10 mouse cellular contexts compared by ENCODE assay signal in the genomic region with DNA sequence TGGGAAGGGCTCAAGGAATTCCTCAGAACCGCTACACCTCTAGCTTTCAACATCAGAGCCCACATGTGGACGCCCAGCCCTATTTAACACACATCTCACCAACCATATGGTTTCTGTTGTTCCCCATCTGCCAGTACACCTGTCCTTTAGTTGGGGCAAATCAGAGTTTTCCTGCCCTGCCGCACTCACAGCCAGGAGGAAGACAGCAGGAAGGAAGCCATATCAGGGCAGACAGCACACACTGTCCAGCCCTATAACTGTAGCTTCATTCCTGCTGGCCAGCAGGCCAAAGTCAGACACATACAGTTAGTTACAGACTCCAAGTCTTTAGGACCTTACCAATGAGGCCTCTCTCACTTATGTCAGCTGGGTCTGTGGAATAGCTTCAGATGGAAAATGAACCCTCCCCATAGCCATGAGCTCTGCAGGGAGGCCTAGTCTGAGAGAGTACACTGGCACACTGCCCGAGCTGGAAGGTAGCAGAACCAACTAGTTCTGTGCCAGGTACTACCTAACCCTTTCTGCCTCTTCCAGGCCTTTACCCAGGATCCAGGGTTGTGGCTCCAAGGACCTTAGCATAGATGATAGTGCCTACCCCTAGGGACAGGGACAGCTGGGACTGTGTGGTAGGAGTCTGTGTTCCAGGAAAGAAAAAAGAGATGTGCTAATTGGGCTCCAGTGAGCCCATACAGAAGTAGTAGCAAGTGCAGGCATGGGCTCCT. TPM values are rescaled to one million over a fixed set of nuclear protein-coding genes. Genes with fewer than 3 reads are reported as not detected.
DNase-seq lines count a peak whose midpoint lies in the region; ATAC-seq and TF ChIP-seq lines count a peak whose summit lies in the region.
"Had no signal": no experiment of that assay in that cellular context is flagged by ENCODE, and none has a peak within 500 bp of the region (broad histone marks: within the 10 kb centered on the region; RNA-seq: fewer than 3 reads in every experiment).

No protein-coding gene starts in this region.

- H3K4me2 ChIP-seq in forebrain, postnatal 0 days (ENCODE audit: low read depth), result no peak overlapping the region
- H3K4me2 ChIP-seq in liver, embryonic 12.5 days, result no peak overlapping the region
- H3K4me2 ChIP-seq: liver, embryonic 11.5 days had no signal

- no peak overlapping the region for H3K9ac ChIP-seq in forebrain, postnatal 0 days
- H3K9ac ChIP-seq in liver, embryonic 12.5 days, result no peak overlapping the region

- H3K4me1 ChIP-seq in heart, embryonic 10.5 days, result peaks cover 25% of the 10 kb centered on the region
- H3K4me1 ChIP-seq in forebrain, postnatal 0 days (ENCODE audit: insufficient read depth), result no peaks in the 10 kb centered on the region
- H3K4me1 ChIP-seq in liver, embryonic 12.5 days, result peaks cover 4% of the 10 kb centered on the region; the same call in 1 of the 2 replicates

- no peak overlapping the region for H3K4me3 ChIP-seq in heart, embryonic 10.5 days
- H3K4me3 ChIP-seq in forebrain, postnatal 0 days (ENCODE audit: low read depth, low read length), result no peak overlapping the region
- H3K4me3 ChIP-seq in liver, embryonic 12.5 days, result no peak overlapping the region

- no peak for TF ChIP-seq CTCF in forebrain, postnatal 0 days (IDR thresholded peaks at IDR 0.05; ENCODE audit: low read depth)

- 87% methylated on average over 4 of the region's 4 CpGs for WGBS in heart, embryonic 10.5 days
- WGBS in forebrain, postnatal 0 days, result 67% methylated on average over 4 of the region's 4 CpGs
- WGBS in liver, embryonic 12.5 days (ENCODE audit: insufficient replicate concordance), result 77% methylated on average over 4 of the region's 4 CpGs

- ATAC-seq in forebrain, postnatal 0 days, result peak; percentile 30
- ATAC-seq in liver, embryonic 12.5 days, result no peak
- ATAC-seq: intestine, postnatal 0 days had no signal

- H3K27me3 ChIP-seq in heart, embryonic 10.5 days (ENCODE audit: insufficient read depth, poor library complexity, severe bottlenecking), result no peaks in the 10 kb centered on the region
- no peaks in the 10 kb centered on the region for H3K27me3 ChIP-seq in forebrain, postnatal 0 days (ENCODE audit: insufficient read depth, low read length)
- H3K27me3 ChIP-seq in liver, embryonic 12.5 days (replicated peaks), result no peaks in the 10 kb centered on the region

- no peaks in the 10 kb centered on the region for H3K9me3 ChIP-seq in heart, embryonic 10.5 days
- no peaks in the 10 kb centered on the region for H3K9me3 ChIP-seq in forebrain, postnatal 0 days (ENCODE audit: low read length)
- H3K9me3 ChIP-seq in liver, embryonic 12.5 days (replicated peaks), result no peaks in the 10 kb centered on the region

- peak; percentile 67 to 74 for DNase-seq in heart, adult 18-20 months
- DNase-seq in heart, embryonic 10.5 days (ENCODE audit: low spot score), result no peak
- peak; percentile 28 for DNase-seq in urinary bladder, postnatal 14 days (ENCODE audit: low spot score)
- no peak for DNase-seq in urinary bladder, postnatal 10 days (ENCODE audit: low spot score)
- DNase-seq in forebrain, postnatal 0 days, result no peak
- peak; percentile 45 for DNase-seq in skeletal muscle tissue, adult 2 months (ENCODE audit: low read depth, low spot score)
- no peak for DNase-seq in ovary, adult 18-20 months (ENCODE audit: low spot score)

- peaks cover 100% of the 10 kb centered on the region for H3K36me3 ChIP-seq in heart, embryonic 10.5 days
- peaks cover 100% of the 10 kb centered on the region for H3K36me3 ChIP-seq in forebrain, postnatal 0 days (ENCODE audit: insufficient read depth)
- H3K36me3 ChIP-seq in liver, embryonic 12.5 days, result peaks cover 100% of the 10 kb centered on the region

- H3K27ac ChIP-seq in heart, embryonic 10.5 days, result no peak overlapping the region
- H3K27ac ChIP-seq in forebrain, postnatal 0 days (ENCODE audit: low read depth, low read length), result no peak overlapping the region
- H3K27ac ChIP-seq in liver, embryonic 12.5 days, result no peak overlapping the region

RNA-seq across cellular contexts. Expression of a gene that starts 19.4 kb away (rescaled TPM):
- total RNA-seq in heart, adult 18-20 months (2021), result 100 to 1,000 TPM; 122 to 133 TPM
- 243 and 286 TPM in 2 replicates for polyA plus RNA-seq in heart, embryonic 10.5 days (2016; fragmentation: Nextera tagmentation; extraction: Ambion mirVana)
- 230 and 256 TPM in 2 replicates for total RNA-seq in forebrain, postnatal 0 days (2014; rRNA removed)
- 156 and 192 TPM in 2 replicates for polyA plus RNA-seq in forebrain, postnatal 0 days (2015; fragmentation: Nextera tagmentation; extraction: Ambion mirVana)
- polyA plus RNA-seq in liver, embryonic 12.5 days (2016; fragmentation: Nextera tagmentation; extraction: Ambion mirVana), result 122 and 131 TPM in 2 replicates

RNA-seq across cellular contexts. Expression of a gene that starts 40.7 kb away (rescaled TPM):
- total RNA-seq in heart, adult 18-20 months (2021), result 1 to 10 TPM; 1.6 to 2.0 TPM
- 0.31 and 0.47 TPM in 2 replicates for polyA plus RNA-seq in heart, embryonic 10.5 days (2016; fragmentation: Nextera tagmentation; extraction: Ambion mirVana)
- 2.2 and 5.0 TPM in 2 replicates for total RNA-seq in forebrain, postnatal 0 days (2014; rRNA removed)
- polyA plus RNA-seq in forebrain, postnatal 0 days (2015; fragmentation: Nextera tagmentation; extraction: Ambion mirVana), result 0.36 and 0.81 TPM in 2 replicates
- 0.60 and 1.2 TPM in 2 replicates for polyA plus RNA-seq in liver, embryonic 12.5 days (2016; fragmentation: Nextera tagmentation; extraction: Ambion mirVana)

Comparison
In these comparisons a context has a peak if more than half of its experiments do, and no peak if none do; other contexts are left out.
1. DNase-seq: peak in heart, adult 18-20 months (2 of 2), urinary bladder, postnatal 14 days (single experiment) and skeletal muscle tissue, adult 2 months (single experiment); none in heart, embryonic 10.5 days (single experiment), urinary bladder, postnatal 10 days (single experiment), forebrain, postnatal 0 days (single experiment) and ovary, adult 18-20 months (single experiment).